Mouse (Mus musculus) embryonic fibroblast, embryonic 13.5 days (primary cell): ENCODE data around the gene Tmem79. TPM values are rescaled to one million over a fixed set of nuclear protein-coding genes. Genes with fewer than 3 reads are reported as not detected.
"Not testable (repeated sequence)": the region's sequence is repeated elsewhere in the genome, so short reads cannot be mapped to it uniquely, and the experiment has no call there.

ENCODE experiments used
- H3K27ac ChIP-seq: 2 replicates; pipeline ENCODE4 v1.5.1; 2012; ENCODE audit warnings: low read length, control low read depth, inconsistent platforms; ENCODE audit not compliant: insufficient read depth
- H3K4me1 ChIP-seq: 2 replicates; pipeline ENCODE4 v1.6.1; 2011; ENCODE audit warnings: low read length; ENCODE audit not compliant: control insufficient read depth, insufficient read depth
- H3K4me3 ChIP-seq: 2 replicates; pipeline ENCODE4 v1.5.1; 2011; ENCODE audit warnings: mild to moderate bottlenecking, control low read depth, low read length; ENCODE audit not compliant: insufficient read depth
- CTCF ChIP-seq: IDR thresholded peaks from 2 replicates; pipeline ENCODE4 v1.5.1; 2011; ENCODE audit warnings: mild to moderate bottlenecking, control low read depth, low read length, moderate library complexity, borderline replicate concordance; ENCODE audit not compliant: insufficient read depth
- POLR2A ChIP-seq: IDR thresholded peaks from 2 replicates; pipeline ENCODE4 v1.6.1; 2011; ENCODE audit warnings: low read depth, mild to moderate bottlenecking, control low read depth, low read length, moderate library complexity
- polyA plus RNA-seq: library from polyadenylated mRNA; stranded (reverse); fragments of >200 nt; gene quantifications from 2 replicates; pipeline ENCODE4 v1.2.4, GENCODE M21; 2011; ENCODE audit warnings: low read depth; ENCODE audit not compliant: missing spikeins, insufficient read length

Tmem79 gene
- polyA plus RNA-seq = 1.3 and 1.4 TPM in 2 replicates

- Histone ChIP-seq H3K4me3 (peak within 1 kb of the TSS; percentile 95), H3K27ac (peak within 1 kb of the TSS; percentile 92), H3K4me1 (0 out of 2 replicates have a peak, but pooled peaks cover 6% of the 10 kb centered on the region)
- TF ChIP-seq CTCF (no peak), POLR2A (peak; percentile 94)
These were observed at the start of gene Tmem79, which contains the start of gene Smg5 for GRCm38 (mm10) chr3:88336058-88337013. Gene Tmem79, minus strand, starts transcription at chr3:88336148. Gene Smg5, plus strand, starts transcription at chr3:88336260.

DNA sequence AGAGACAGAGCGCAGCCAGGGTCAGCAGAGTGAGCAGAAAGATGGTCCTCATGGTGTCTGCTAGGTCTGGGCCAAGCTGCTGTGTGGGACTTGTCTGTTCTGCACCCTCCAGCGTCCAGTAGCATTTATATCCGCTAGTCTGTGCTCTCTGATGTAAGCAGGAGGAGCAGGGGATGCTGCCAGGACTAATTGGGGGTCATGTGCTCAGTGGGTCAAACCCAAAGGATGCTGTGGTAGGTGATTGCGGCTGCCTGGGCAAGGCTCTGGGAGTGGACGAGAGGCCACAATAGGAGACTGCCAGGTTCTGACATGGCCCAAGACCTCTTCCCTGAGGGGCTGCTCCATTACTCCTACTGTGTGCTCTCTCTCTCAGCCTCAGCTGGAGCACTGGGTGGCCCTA, 48.4 kb upstream of the Tmem79 start, which contains the start of gene Bglap:
TSS of gene Bglap (minus strand) at position 101 of the 400 bp plus-strand sequence.
- Histone ChIP-seq H3K27ac (no peak within 1 kb of the TSS), H3K4me3 (no peak within 1 kb of the TSS), H3K4me1 (no peaks in the 10 kb centered on the region)
- TF ChIP-seq POLR2A (no peak), CTCF (no peak)

- H3K4me1 ChIP-seq, H3K27ac ChIP-seq, H3K4me3 ChIP-seq: not testable (repeated sequence)
These were observed 46.4 kb upstream of the Tmem79 start for GRCm38 (mm10) chr3:88382383-88382782.

GRCm38 (mm10) chr3:88381389-88382315, 45.7 kb upstream of the Tmem79 start:
- not testable (repeated sequence) for H3K27ac ChIP-seq, H3K4me1 ChIP-seq, H3K4me3 ChIP-seq

- not testable (repeated sequence) for H3K27ac ChIP-seq, H3K4me3 ChIP-seq, H3K4me1 ChIP-seq
These were observed 42.7 kb upstream of the Tmem79 start, which contains the start of gene Bglap2 for GRCm38 (mm10) chr3:88378599-88378998. Gene Bglap2, minus strand, starts transcription at chr3:88378699.

- H3K4me3 ChIP-seq, H3K4me1 ChIP-seq, H3K27ac ChIP-seq: not testable (repeated sequence)
These were observed 40.7 kb upstream of the Tmem79 start for GRCm38 (mm10) chr3:88376644-88377043.

GRCm38 (mm10) chr3:88375750-88376626, 40.0 kb upstream of the Tmem79 start:
- H3K4me3 ChIP-seq, H3K27ac ChIP-seq: not testable (repeated sequence)

GRCm38 (mm10) chr3:88372643-88373042, 36.7 kb upstream of the Tmem79 start, which contains the start of gene Bglap3:
Gene Bglap3, minus strand, starts transcription at chr3:88372743.
- not testable (repeated sequence) for H3K4me3 ChIP-seq, H3K27ac ChIP-seq, H3K4me1 ChIP-seq

More at GRCm38 (mm10) chr3:88375750-88376626, 40.0 kb upstream of the Tmem79 start:
- H3K4me1 ChIP-seq = not testable (repeated sequence)

- not testable (repeated sequence) for H3K27ac ChIP-seq, H3K4me1 ChIP-seq, H3K4me3 ChIP-seq
These were observed 32.6 kb upstream of the Tmem79 start for GRCm38 (mm10) chr3:88368511-88368910.

- not testable (repeated sequence) for H3K4me1 ChIP-seq, H3K27ac ChIP-seq, H3K4me3 ChIP-seq
These were observed 31.6 kb upstream of the Tmem79 start for GRCm38 (mm10) chr3:88367517-88367916.

GRCm38 (mm10) chr3:88366830-88367428, 31.0 kb upstream of the Tmem79 start:
- H3K27ac ChIP-seq, H3K4me3 ChIP-seq, H3K4me1 ChIP-seq: not testable (repeated sequence)
